ENCODE assay signal across 8 mouse cellular contexts in the genomic region with DNA sequence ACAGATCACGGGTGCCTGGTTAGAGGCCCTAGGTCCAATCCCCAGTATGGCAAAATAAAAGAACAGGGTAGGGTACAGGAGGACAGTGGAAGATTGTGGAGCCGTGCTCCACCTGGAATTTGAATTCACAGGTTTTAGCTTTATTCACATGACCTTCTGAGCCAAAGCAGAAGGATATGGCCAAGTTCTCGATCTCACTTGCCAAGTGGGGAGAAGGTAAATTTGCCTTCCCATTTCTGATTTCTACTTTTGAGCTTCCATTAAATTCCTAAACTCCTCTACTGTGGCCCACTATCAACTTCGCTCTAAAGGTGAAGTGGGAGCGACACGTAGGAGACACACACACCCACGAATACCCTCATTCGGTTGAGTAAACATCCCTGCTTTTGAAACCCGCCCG. TPM values are rescaled to one million over a fixed set of nuclear protein-coding genes. Genes with fewer than 3 reads are reported as not detected.
A peak's percentile ranks its signal among the peaks of the same experiment; 100 is the strongest.
DNase-seq lines count a peak whose midpoint lies in the region; ATAC-seq and TF ChIP-seq lines count a peak whose summit lies in the region.

No protein-coding gene starts in this region.

- peak overlapping the region; percentile 100 for H3K27ac ChIP-seq in heart, embryonic 11.5 days (ENCODE audit: low read depth, low read length)
- peak overlapping the region; percentile 98; the same call in 1 of the 2 replicates for H3K27ac ChIP-seq in CH12.LX (ENCODE audit: insufficient read depth, low read depth)
- peak overlapping the region; percentile 95 for H3K27ac ChIP-seq in forebrain, embryonic 12.5 days
- peak overlapping the region; percentile 96 for H3K27ac ChIP-seq in liver, embryonic 13.5 days

- dilution Hi-C loops in CH12.LX (cut with MboI; ENCODE audit: extremely low pct_ligation_motif_present, extremely low pct_unique_long_range_greater_than_20kb, low sequenced_read_pairs), result no loop called here

- TF ChIP-seq CTCF in CH12.LX (conservative IDR thresholded peaks at IDR 0.05 in 1 of 2, IDR thresholded peaks at IDR 0.05 in 1 of 2; ENCODE audit: low read depth in 2 of 2, low read length in 2 of 2), result no peak

- H3K36me3 ChIP-seq in heart, embryonic 11.5 days (ENCODE audit: control insufficient read depth, insufficient read depth, low read length), result peaks cover 12% of the 10 kb centered on the region
- H3K36me3 ChIP-seq in CH12.LX (replicated peaks in 1 of 2; ENCODE audit: control insufficient read depth in 1 of 2, insufficient read depth in 1 of 2, low read length in 1 of 2), result peaks cover 16 to 32% of the 10 kb centered on the region in 2 experiments
- H3K36me3 ChIP-seq in forebrain, embryonic 12.5 days (replicated peaks), result peaks cover 20% of the 10 kb centered on the region
- H3K36me3 ChIP-seq in liver, embryonic 13.5 days, result peaks cover 32% of the 10 kb centered on the region

- H3K4me3 ChIP-seq in heart, embryonic 11.5 days (ENCODE audit: low read depth, low read length), result peak overlapping the region; percentile 94
- H3K4me3 ChIP-seq in CH12.LX (replicated peaks in 1 of 3; ENCODE audit: low read depth in 2 of 3, low read length in 2 of 3, poor library complexity in 1 of 3), result peak overlapping the region; percentile 78 to 94 (median 79)
- peak overlapping the region; percentile 87 for H3K4me3 ChIP-seq in forebrain, embryonic 12.5 days (replicated peaks)
- peak overlapping the region; percentile 78 for H3K4me3 ChIP-seq in liver, embryonic 13.5 days (replicated peaks)

- H3K79me2 ChIP-seq in CH12.LX (replicated peaks; ENCODE audit: control insufficient read depth, extremely low read depth, insufficient read depth, poor library complexity, severe bottlenecking), result peaks cover 50% of the 10 kb centered on the region

- DNase-seq in heart, adult 18-20 months, result no peak
- DNase-seq in CH12.LX (ENCODE audit: extremely low read depth), result no peak
- no peak for DNase-seq in liver, embryonic 13.5 days
- DNase-seq in frontal cortex, postnatal 25 days (ENCODE audit: low spot score in 2 of 2), result no peak
- DNase-seq in thymus, postnatal 0 days (ENCODE audit: low spot score), result no peak
- no peak for DNase-seq in layer of hippocampus, adult 9-10 months (ENCODE audit: low spot score)

- TF ChIP-seq POLR2A in CH12.LX (IDR thresholded peaks at IDR 0.05; ENCODE audit: low read depth, low read length), result no peak

- H3K9ac ChIP-seq in heart, embryonic 11.5 days (ENCODE audit: low read depth, low read length), result peak overlapping the region; percentile 97
- H3K9ac ChIP-seq in CH12.LX (ENCODE audit: insufficient read depth, low read depth), result peak overlapping the region; percentile 94
- peak overlapping the region; percentile 88 for H3K9ac ChIP-seq in forebrain, embryonic 12.5 days
- peak overlapping the region; percentile 86 for H3K9ac ChIP-seq in liver, embryonic 13.5 days

- in situ Hi-C loops in CH12.LX (cut with MboI; ENCODE audit: low pct_ligation_motif_present, low pct_unique_long_range_greater_than_20kb, low sequenced_read_pairs), result no loop called here

- TF ChIP-seq RAD21 in CH12.LX (IDR thresholded peaks at IDR 0.05; ENCODE audit: low read depth, low read length), result no peak

- H3K27me3 ChIP-seq in heart, embryonic 11.5 days (ENCODE audit: control insufficient read depth, insufficient read depth, low read length), result no peaks in the 10 kb centered on the region
- no peaks in the 10 kb centered on the region for H3K27me3 ChIP-seq in CH12.LX (replicated peaks)
- H3K27me3 ChIP-seq in forebrain, embryonic 12.5 days, result no peaks in the 10 kb centered on the region; the same call in 1 of the 2 replicates
- H3K27me3 ChIP-seq in liver, embryonic 13.5 days, result no peaks in the 10 kb centered on the region

- peaks cover 42% of the 10 kb centered on the region for H3K4me1 ChIP-seq in heart, embryonic 11.5 days (ENCODE audit: control insufficient read depth, insufficient read depth, low read length)
- H3K4me1 ChIP-seq in CH12.LX (ENCODE audit: control insufficient read depth in 1 of 2, insufficient read depth in 2 of 2), result peaks cover 16 to 69% of the 10 kb centered on the region in 2 experiments
- peaks cover 57% of the 10 kb centered on the region for H3K4me1 ChIP-seq in forebrain, embryonic 12.5 days
- peaks cover 64% of the 10 kb centered on the region for H3K4me1 ChIP-seq in liver, embryonic 13.5 days (replicated peaks)

- peak overlapping the region; percentile 85 for H3K4me2 ChIP-seq in heart, embryonic 11.5 days
- peak overlapping the region; percentile 77 for H3K4me2 ChIP-seq in CH12.LX (ENCODE audit: insufficient read depth, low read depth, poor library complexity, severe bottlenecking)
- H3K4me2 ChIP-seq in forebrain, embryonic 12.5 days, result peak overlapping the region; percentile 87
- H3K4me2 ChIP-seq in liver, embryonic 13.5 days, result peak overlapping the region; percentile 91

- no peak for ATAC-seq in heart, embryonic 11.5 days (replicated peaks; ENCODE audit: insufficient number of reproducible peaks, low FRiP score, low TSS enrichment)
- no peak for ATAC-seq in forebrain, embryonic 12.5 days (ENCODE audit: low FRiP score)
- no peak for ATAC-seq in liver, embryonic 13.5 days (ENCODE audit: low read depth)

- 11% methylated on average over 10 of the region's 10 CpGs for WGBS in heart, embryonic 11.5 days (ENCODE audit: insufficient replicate concordance)
- WGBS in forebrain, embryonic 12.5 days, result 20% methylated on average over 10 of the region's 10 CpGs
- WGBS in liver, embryonic 13.5 days (ENCODE audit: insufficient replicate concordance), result 12% methylated on average over 10 of the region's 10 CpGs

- no peaks in the 10 kb centered on the region for H3K9me3 ChIP-seq in heart, embryonic 11.5 days (replicated peaks; ENCODE audit: control insufficient read depth, low read length)
- H3K9me3 ChIP-seq in CH12.LX (replicated peaks; ENCODE audit: low read length), result no peaks in the 10 kb centered on the region
- no peaks in the 10 kb centered on the region for H3K9me3 ChIP-seq in forebrain, embryonic 12.5 days
- H3K9me3 ChIP-seq in liver, embryonic 13.5 days (replicated peaks), result no peaks in the 10 kb centered on the region

- no peak for TF ChIP-seq EP300 in CH12.LX (IDR thresholded peaks at IDR 0.05; ENCODE audit: low read length)

TF ChIP-seq in CH12.LX, 34 proteins besides CTCF, POLR2A, EP300 and RAD21:
- TF ChIP-seq USF2 (conservative IDR thresholded peaks at IDR 0.05; ENCODE audit: low read depth, low read length), result no peak
- TF ChIP-seq TCF12 (IDR thresholded peaks at IDR 0.05; ENCODE audit: low read depth, low read length), result no peak
- no peak for TF ChIP-seq SIN3A (IDR thresholded peaks at IDR 0.05; ENCODE audit: low read length)
- TF ChIP-seq IRF4 (IDR thresholded peaks at IDR 0.05; ENCODE audit: low read depth, low read length), result no peak
- no peak for TF ChIP-seq E2F4 (IDR thresholded peaks at IDR 0.05; ENCODE audit: insufficient replicate concordance, low read depth, low read length)
- no peak for TF ChIP-seq PAX5 (IDR thresholded peaks at IDR 0.05; ENCODE audit: low read length)
- no peak for TF ChIP-seq USF1 (IDR thresholded peaks at IDR 0.05; ENCODE audit: low read depth, low read length)
- TF ChIP-seq MAFK (IDR thresholded peaks at IDR 0.05; ENCODE audit: insufficient replicate concordance, low read length), result no peak

RNA-seq across cellular contexts. Expression of a gene that starts 0.9 kb away (rescaled TPM):
- 36.5 and 44.0 TPM in 2 replicates for polyA plus RNA-seq in heart, embryonic 11.5 days (2014; fragmentation: Nextera tagmentation; extraction: Ambion mirVana)
- total RNA-seq in heart, adult 18-20 months (2021), result 100 to 1,000 TPM; 458 to 487 TPM
- 113 and 169 TPM in 2 replicates for total RNA-seq in CH12.LX (2012; rRNA removed)
- total RNA-seq in CH12.LX (2014; rRNA removed), result 61.1 and 77.7 TPM in 2 replicates
- 145 and 182 TPM in 2 replicates for polyA plus RNA-seq in CH12.LX (2012; ENCODE audit: insufficient read length, low read depth)
- 72.8 and 76.0 TPM in 2 replicates for polyA plus RNA-seq in forebrain, embryonic 12.5 days (2016; fragmentation: Nextera tagmentation; extraction: Ambion mirVana)
- 19.2 and 20.2 TPM in 2 replicates for polyA plus RNA-seq in liver, embryonic 13.5 days (2015; fragmentation: Nextera tagmentation; extraction: Ambion mirVana)
- polyA plus RNA-seq in thymus, postnatal 0 days (2015; fragmentation: Nextera tagmentation; extraction: Ambion mirVana), result 34.9 and 40.6 TPM in 2 replicates

RNA-seq across cellular contexts. Expression of a gene that starts 20.8 kb away (rescaled TPM):
- 102 and 105 TPM in 2 replicates for polyA plus RNA-seq in heart, embryonic 11.5 days (2014; fragmentation: Nextera tagmentation; extraction: Ambion mirVana)
- 10 to 100 TPM; 35.5 to 37.3 TPM for total RNA-seq in heart, adult 18-20 months (2021)
- total RNA-seq in CH12.LX (2012; rRNA removed) (1.3 and 4.1 TPM in 2 replicates), CH12.LX (2014; rRNA removed) (0.28 and 0.35 TPM in 2 replicates)
- polyA plus RNA-seq in CH12.LX (2012; ENCODE audit: insufficient read length, low read depth), result 0.87 and 0.99 TPM in 2 replicates
- 22.9 and 27.8 TPM in 2 replicates for polyA plus RNA-seq in forebrain, embryonic 12.5 days (2016; fragmentation: Nextera tagmentation; extraction: Ambion mirVana)
- polyA plus RNA-seq in liver, embryonic 13.5 days (2015; fragmentation: Nextera tagmentation; extraction: Ambion mirVana), result 19.7 and 20.0 TPM in 2 replicates
- polyA plus RNA-seq in thymus, postnatal 0 days (2015; fragmentation: Nextera tagmentation; extraction: Ambion mirVana), result 55.8 and 60.7 TPM in 2 replicates

RNA-seq across cellular contexts. Expression of a gene that starts 40.0 kb away (rescaled TPM):
- 50.7 and 60.0 TPM in 2 replicates for polyA plus RNA-seq in heart, embryonic 11.5 days (2014; fragmentation: Nextera tagmentation; extraction: Ambion mirVana)
- total RNA-seq in heart, adult 18-20 months (2021), result 10 to 100 TPM; 35.7 TPM
- total RNA-seq in CH12.LX (2012; rRNA removed) (144 and 163 TPM in 2 replicates), CH12.LX (2014; rRNA removed) (115 and 138 TPM in 2 replicates)
- polyA plus RNA-seq in CH12.LX (2012; ENCODE audit: insufficient read length, low read depth), result 223 and 251 TPM in 2 replicates
- 168 and 172 TPM in 2 replicates for polyA plus RNA-seq in forebrain, embryonic 12.5 days (2016; fragmentation: Nextera tagmentation; extraction: Ambion mirVana)
- polyA plus RNA-seq in liver, embryonic 13.5 days (2015; fragmentation: Nextera tagmentation; extraction: Ambion mirVana), result 47.5 and 51.9 TPM in 2 replicates
- polyA plus RNA-seq in thymus, postnatal 0 days (2015; fragmentation: Nextera tagmentation; extraction: Ambion mirVana), result 129 and 132 TPM in 2 replicates

RNA-seq across cellular contexts. Expression of a gene that starts 51.5 kb away (rescaled TPM):
- 6.8 and 7.0 TPM in 2 replicates for polyA plus RNA-seq in heart, embryonic 11.5 days (2014; fragmentation: Nextera tagmentation; extraction: Ambion mirVana)
- 10 to 100 TPM in 1 of 2 experiments, 1 to 10 TPM in 1; 9.9 to 15.2 TPM for total RNA-seq in heart, adult 18-20 months (2021)
- total RNA-seq in CH12.LX (2012; rRNA removed), result 153 and 173 TPM in 2 replicates
- 244 and 246 TPM in 2 replicates for total RNA-seq in CH12.LX (2014; rRNA removed)
- 208 and 217 TPM in 2 replicates for polyA plus RNA-seq in CH12.LX (2012; ENCODE audit: insufficient read length, low read depth)
- polyA plus RNA-seq in forebrain, embryonic 12.5 days (2016; fragmentation: Nextera tagmentation; extraction: Ambion mirVana), result 31.0 and 40.3 TPM in 2 replicates
- 9.7 and 10.6 TPM in 2 replicates for polyA plus RNA-seq in liver, embryonic 13.5 days (2015; fragmentation: Nextera tagmentation; extraction: Ambion mirVana)
- polyA plus RNA-seq in thymus, postnatal 0 days (2015; fragmentation: Nextera tagmentation; extraction: Ambion mirVana), result 16.0 and 18.6 TPM in 2 replicates

Comparison
In these comparisons a context has a peak if more than half of its experiments do, and no peak if none do; other contexts are left out.
1. RNA of a gene that starts 20.8 kb away (polyA plus RNA-seq): 102 to 105 TPM in heart, embryonic 11.5 days, 55.8 to 60.7 TPM in thymus, postnatal 0 days, 22.9 to 27.8 TPM in forebrain, embryonic 12.5 days and 19.7 to 20.0 TPM in liver, embryonic 13.5 days; 0.87 to 0.99 TPM in CH12.LX; every median in the first group is over 10 times any median in the second.
2. Peak in every context shown above with its lines, with median percentiles within 50 percentile points of each other: H3K27ac ChIP-seq, H3K4me2 ChIP-seq, H3K4me3 ChIP-seq and H3K9ac ChIP-seq.